ENCODE assay signal across 10 mouse cellular contexts in the genomic region with DNA sequence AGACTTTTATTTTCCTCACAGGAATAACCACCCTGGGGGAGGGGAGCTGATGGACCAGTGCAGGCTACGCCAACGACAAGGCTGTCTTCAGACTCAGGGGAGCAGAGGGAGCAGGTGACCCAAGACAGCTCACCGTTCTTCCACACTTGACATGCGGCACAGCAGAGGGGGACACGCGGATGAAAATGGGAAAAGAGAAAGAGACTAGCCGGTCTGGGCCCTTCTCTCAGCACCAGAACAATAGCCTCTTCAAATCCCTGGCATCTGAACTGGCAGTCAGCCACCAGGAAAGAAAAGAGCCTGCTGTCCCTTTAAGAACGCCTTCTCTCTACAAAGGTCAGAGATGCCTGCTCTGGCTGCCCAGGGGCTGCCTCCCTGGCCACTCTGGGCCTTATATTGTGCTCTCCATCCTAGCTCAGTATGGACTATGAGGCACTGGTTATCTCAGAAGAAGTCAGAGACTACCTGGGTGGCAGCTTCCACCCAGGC.
DNase-seq lines count a peak whose midpoint lies in the region; ATAC-seq and TF ChIP-seq lines count a peak whose summit lies in the region.
"Had no signal": no experiment of that assay in that cellular context is flagged by ENCODE, and none has a peak within 500 bp of the region (broad histone marks: within the 10 kb centered on the region; RNA-seq: fewer than 3 reads in every experiment).

No protein-coding gene starts in this region.

- no peak overlapping the region for H3K4me3 ChIP-seq in hindbrain, embryonic 12.5 days
- H3K4me3 ChIP-seq in midbrain, embryonic 16.5 days (ENCODE audit: low read depth, low read length), result no peak overlapping the region
- no peak overlapping the region for H3K4me3 ChIP-seq in kidney, adult 2 months (ENCODE audit: insufficient read depth, low read depth, low read length)

- peak; percentile 37 to 48 for DNase-seq in layer of hippocampus, postnatal 36 days
- no peak for DNase-seq in layer of hippocampus, adult 9-11 months
- peak; percentile 60 to 71 for DNase-seq in cerebellum, postnatal 14 days
- no peak for DNase-seq in MN1 (ENCODE audit: low spot score)
- no peak for DNase-seq in kidney, adult 2 months
- no peak for DNase-seq in adrenal gland, postnatal 36 days

- ATAC-seq in hindbrain, embryonic 12.5 days (ENCODE audit: low FRiP score), result peak; percentile 85
- ATAC-seq in midbrain, embryonic 16.5 days, result peak; percentile 50
- ATAC-seq: activated CD4-positive, CD25-positive, alpha-beta regulatory T cell, adult 4 months; inflammation-experienced regulatory T-cells, adult 6 months had no signal

- H3K4me2 ChIP-seq in hindbrain, embryonic 12.5 days (replicated peaks), result peak overlapping the region; percentile 30
- H3K4me2 ChIP-seq in midbrain, embryonic 16.5 days (ENCODE audit: low read length), result 0 out of 2 replicates have a peak overlapping the region, but pooled peaks have one; percentile 1

- no peak for TF ChIP-seq CTCF in kidney, adult 2 months (conservative IDR thresholded peaks at IDR 0.05; ENCODE audit: insufficient read depth, insufficient read length, low read depth, low read length)

- H3K27me3 ChIP-seq in hindbrain, embryonic 12.5 days, result no peaks in the 10 kb centered on the region
- H3K27me3 ChIP-seq in midbrain, embryonic 16.5 days (ENCODE audit: control insufficient read depth, insufficient read depth, low read depth, low read length), result no peaks in the 10 kb centered on the region
- H3K27me3 ChIP-seq in kidney, adult 2 months (replicated peaks; ENCODE audit: control insufficient read depth, insufficient read depth, low read length), result no peaks in the 10 kb centered on the region

- 0 out of 2 replicates have a peak overlapping the region, but pooled peaks have one; percentile 12 for H3K27ac ChIP-seq in hindbrain, embryonic 12.5 days
- no peak overlapping the region for H3K27ac ChIP-seq in midbrain, embryonic 16.5 days (ENCODE audit: low read length)
- H3K27ac ChIP-seq in kidney, adult 2 months (ENCODE audit: insufficient read depth, low read depth, low read length), result no peak overlapping the region

- no peaks in the 10 kb centered on the region for H3K9me3 ChIP-seq in hindbrain, embryonic 12.5 days (replicated peaks)
- no peaks in the 10 kb centered on the region for H3K9me3 ChIP-seq in midbrain, embryonic 16.5 days (replicated peaks; ENCODE audit: control insufficient read depth, low read length, poor library complexity, severe bottlenecking)

- WGBS in hindbrain, embryonic 12.5 days, result 24% methylated on average over 8 of the region's 8 CpGs
- WGBS in midbrain, embryonic 16.5 days, result 15% methylated on average over 8 of the region's 8 CpGs
- WGBS in kidney, adult 2 months, result 68% methylated on average over 8 of the region's 8 CpGs

- H3K36me3 ChIP-seq in hindbrain, embryonic 12.5 days, result no peaks in the 10 kb centered on the region
- H3K36me3 ChIP-seq in midbrain, embryonic 16.5 days (ENCODE audit: control insufficient read depth, insufficient read depth, low read length), result no peaks in the 10 kb centered on the region
- H3K36me3 ChIP-seq in kidney, adult 2 months (ENCODE audit: control insufficient read depth, insufficient read depth, low read length), result no peaks in the 10 kb centered on the region

- H3K9ac ChIP-seq in hindbrain, embryonic 12.5 days, result no peak overlapping the region
- no peak overlapping the region for H3K9ac ChIP-seq in midbrain, embryonic 16.5 days (ENCODE audit: low read depth, low read length)

- H3K4me1 ChIP-seq in hindbrain, embryonic 12.5 days, result peaks cover 14% of the 10 kb centered on the region
- peaks cover 8% of the 10 kb centered on the region; the same call in 1 of the 2 replicates for H3K4me1 ChIP-seq in midbrain, embryonic 16.5 days (ENCODE audit: control insufficient read depth, insufficient read depth, low read length)
- H3K4me1 ChIP-seq in kidney, adult 2 months (ENCODE audit: control insufficient read depth, insufficient read depth, low read length), result no peaks in the 10 kb centered on the region

- TF ChIP-seq POLR2A in kidney, adult 2 months (IDR thresholded peaks at IDR 0.05; ENCODE audit: low read depth, low read length), result no peak

Comparison
In these comparisons a context has a peak if more than half of its experiments do, and no peak if none do; other contexts are left out.
1. DNase-seq: peak in layer of hippocampus, postnatal 36 days (2 of 2) and cerebellum, postnatal 14 days (2 of 2); none in layer of hippocampus, adult 9-11 months (single experiment), MN1 (single experiment), kidney, adult 2 months (single experiment) and adrenal gland, postnatal 36 days (0 of 2).